Mouse (Mus musculus) intestine, postnatal 0 days (tissue): ENCODE measurements around the gene Ptdss2. TPM values are rescaled to one million over a fixed set of nuclear protein-coding genes. Genes with fewer than 3 reads are reported as not detected.

Experiments
- ATAC-seq: fragments of 200-750 bp; cut with Nextera tagmentation; 2 replicates; pipeline ENCODE4 v1.8.0; 2017; ENCODE audit warnings: mild to moderate bottlenecking, moderate TSS enrichment, moderate library complexity
- H3K27ac ChIP-seq: fragments of 300-500 bp; sonication (generic); 2 replicates; pipeline ENCODE4 v1.5.1; 2014; ENCODE audit warnings: mild to moderate bottlenecking, low read depth, low read length, moderate library complexity
- H3K27me3 ChIP-seq: fragments of 300-500 bp; sonication (generic); replicated peaks from 2 replicates; pipeline ENCODE4 v1.6.1; 2014; ENCODE audit warnings: low read length, mixed read lengths; ENCODE audit not compliant: control insufficient read depth, insufficient read depth
- H3K36me3 ChIP-seq: fragments of 300-500 bp; sonication (generic); 2 replicates; pipeline ENCODE4 v1.6.1; 2014; ENCODE audit warnings: mild to moderate bottlenecking, moderate library complexity; ENCODE audit not compliant: control insufficient read depth, insufficient read depth
- H3K4me1 ChIP-seq: fragments of 300-500 bp; sonication (generic); replicated peaks from 2 replicates; pipeline ENCODE4 v1.6.1; 2014; ENCODE audit warnings: antibody characterized with exemption, low read length, mixed read lengths; ENCODE audit not compliant: control insufficient read depth, insufficient read depth
- H3K4me2 ChIP-seq: fragments of 300-500 bp; sonication (generic); replicated peaks from 2 replicates; pipeline ENCODE4 v1.6.1; 2014; ENCODE audit warnings: low read depth, mild to moderate bottlenecking, moderate library complexity
- H3K4me3 ChIP-seq: fragments of 300-500 bp; sonication (generic); 2 replicates; pipeline ENCODE4 v1.5.1; 2014; ENCODE audit warnings: low read depth, low read length
- H3K9ac ChIP-seq: fragments of 300-500 bp; sonication (generic); 2 replicates; pipeline ENCODE4 v1.6.1; 2014; ENCODE audit warnings: mild to moderate bottlenecking, low read depth, low read length
- H3K9me3 ChIP-seq: fragments of 300-500 bp; sonication (generic); 2 replicates; pipeline ENCODE4 v1.6.1; 2016; ENCODE audit warnings: mixed run types; ENCODE audit not compliant: control insufficient read depth
- CTCF ChIP-seq: sonication (generic); IDR thresholded peaks from 2 replicates; pipeline ENCODE4 v1.5.1; 2016; ENCODE audit warnings: low read depth, mild to moderate bottlenecking, control low read depth, antibody characterized with exemption, moderate library complexity
- WGBS: fragments of 180-500 bp; shearing (Covaris S2); extraction: QIAGEN DNeasy Blood & Tissue Kit; methylation state at CpG from one replicate; pipeline ENCODE4 v1.1.7; 2014; 5-methylcytosine and 5-hydroxymethylcytosine counted together
- polyA plus RNA-seq: library from polyadenylated mRNA; unstranded; fragments of >200 nt; fragmentation: Nextera tagmentation; extraction: Ambion mirVana; gene quantifications from 2 replicates; pipeline ENCODE4 v1.2.1, GENCODE M21; 2015

The Ptdss2 gene
- polyA plus RNA-seq, 1 experiment from 2014 or later, result 37.7 TPM

- no peaks in the 10 kb centered on the region for H3K36me3 ChIP-seq
- H3K4me1 ChIP-seq, result 0 out of 2 replicates have a peak, but pooled peaks cover 6% of the 10 kb centered on the region
- H3K27me3 ChIP-seq, result no peaks in the 10 kb centered on the region
- no peak overlapping the region for H3K9ac ChIP-seq
- WGBS, result 90% methylated on average over 4 of the region's 4 CpGs
- no peak overlapping the region for H3K4me2 ChIP-seq
- no peak overlapping the region for H3K27ac ChIP-seq
- H3K4me3 ChIP-seq, result no peak overlapping the region
- H3K9me3 ChIP-seq, result no peaks in the 10 kb centered on the region
- peak; percentile 28; the same call in 1 of the 2 replicates for TF ChIP-seq CTCF
- ATAC-seq, result no peak
Measured at GRCm38 (mm10) chr7:141175068-141175467, 52.9 kb downstream of the Ptdss2 start.

GRCm38 (mm10) chr7:141176173-141176572 is 54.0 kb downstream of the Ptdss2 start:
- no peak for ATAC-seq
- Histone ChIP-seq H3K9ac (no peak overlapping the region), H3K9me3 (no peaks in the 10 kb centered on the region), H3K27me3 (no peaks in the 10 kb centered on the region), H3K36me3 (no peaks in the 10 kb centered on the region), H3K4me2 (no peak overlapping the region), H3K4me3 (no peak overlapping the region), H3K27ac (no peak overlapping the region), H3K4me1 (0 out of 2 replicates have a peak, but pooled peaks cover 4% of the 10 kb centered on the region)
- peak; percentile 97 for TF ChIP-seq CTCF
- under 1% methylated on average over 8 of the region's 8 CpGs for WGBS

GRCm38 (mm10) chr7:141188194-141188593 is 66.0 kb downstream of the Ptdss2 start:
- Histone ChIP-seq H3K4me2 (no peak overlapping the region), H3K9me3 (no peaks in the 10 kb centered on the region), H3K4me3 (no peak overlapping the region), H3K4me1 (no peaks in the 10 kb centered on the region), H3K9ac (no peak overlapping the region), H3K27ac (no peak overlapping the region), H3K27me3 (no peaks in the 10 kb centered on the region), H3K36me3 (peaks cover 31% of the 10 kb centered on the region)
- ATAC-seq, result no peak
- no peak for TF ChIP-seq CTCF
- 66% methylated on average over 3 of the region's 3 CpGs for WGBS

GRCm38 (mm10) chr7:141188733-141189132 is 66.6 kb downstream of the Ptdss2 start:
- Histone ChIP-seq H3K4me3 (no peak overlapping the region), H3K36me3 (peaks cover 31% of the 10 kb centered on the region), H3K27me3 (no peaks in the 10 kb centered on the region), H3K4me1 (no peaks in the 10 kb centered on the region), H3K4me2 (no peak overlapping the region), H3K9me3 (no peaks in the 10 kb centered on the region), H3K27ac (no peak overlapping the region), H3K9ac (no peak overlapping the region)
- ATAC-seq, result no peak
- no peak for TF ChIP-seq CTCF
- 90% methylated on average over 3 of the region's 3 CpGs for WGBS

GRCm38 (mm10) chr7:141190220-141190619 is 68.0 kb downstream of the Ptdss2 start:
- 85% methylated on average over 3 of the region's 3 CpGs for WGBS
- H3K27ac ChIP-seq, result no peak overlapping the region
- H3K4me3 ChIP-seq, result no peak overlapping the region
- no peak overlapping the region for H3K4me2 ChIP-seq
- H3K27me3 ChIP-seq, result no peaks in the 10 kb centered on the region
- H3K4me1 ChIP-seq, result no peaks in the 10 kb centered on the region
- no peaks in the 10 kb centered on the region for H3K9me3 ChIP-seq
- no peak for TF ChIP-seq CTCF
- H3K9ac ChIP-seq, result no peak overlapping the region
- no peak for ATAC-seq
- peaks cover 31% of the 10 kb centered on the region for H3K36me3 ChIP-seq

- Histone ChIP-seq H3K27me3 (no peaks in the 10 kb centered on the region), H3K4me3 (no peak overlapping the region), H3K4me2 (no peak overlapping the region), H3K27ac (no peak overlapping the region), H3K9ac (no peak overlapping the region), H3K36me3 (peaks cover 31% of the 10 kb centered on the region), H3K9me3 (no peaks in the 10 kb centered on the region), H3K4me1 (peaks cover 6% of the 10 kb centered on the region; the same call in 1 of the 2 replicates)
- no peak for TF ChIP-seq CTCF
- no peak for ATAC-seq
- 85% methylated on average over 14 of the region's 14 CpGs for WGBS
Measured at GRCm38 (mm10) chr7:141191036-141191435, 68.9 kb downstream of the Ptdss2 start.
